Mouse (Mus musculus) lung, embryonic 14.5 days (tissue): Measurements from ENCODE around the gene Trmt10c. TPM values are rescaled to one million over a fixed set of nuclear protein-coding genes. Genes with fewer than 3 reads are reported as not detected.
A peak's percentile ranks its signal among the peaks of the same experiment; 100 is the strongest.

Experiments
- ATAC-seq: fragments of 200-750 bp; cut with Nextera tagmentation; 2 replicates; pipeline ENCODE4 v1.8.0; 2017; ENCODE audit warnings: mild to moderate bottlenecking, moderate TSS enrichment, moderate library complexity; ENCODE audit not compliant: insufficient read depth
- DNase-seq: peaks from one replicate; pipeline ENCODE4 v3.0.0-alpha.2; 2015
- H3K27ac ChIP-seq: fragments of 300-500 bp; sonication (generic); 2 replicates; pipeline ENCODE4 v1.5.1; 2014; ENCODE audit warnings: low read depth, mild to moderate bottlenecking, moderate library complexity
- H3K27me3 ChIP-seq: fragments of 300-500 bp; sonication (generic); 2 replicates; pipeline ENCODE4 v1.6.1; 2014; ENCODE audit warnings: low read length, control low read depth; ENCODE audit not compliant: insufficient read depth
- H3K36me3 ChIP-seq: fragments of 300-500 bp; sonication (generic); 2 replicates; pipeline ENCODE4 v1.6.1; 2014; ENCODE audit warnings: control low read depth; ENCODE audit not compliant: insufficient read depth
- H3K4me1 ChIP-seq: fragments of 300-500 bp; sonication (generic); 2 replicates; pipeline ENCODE4 v1.6.1; 2014; ENCODE audit warnings: antibody characterized with exemption, control low read depth; ENCODE audit not compliant: insufficient read depth
- H3K4me2 ChIP-seq: fragments of 300-500 bp; sonication (generic); 2 replicates; pipeline ENCODE4 v1.6.1; 2014; ENCODE audit warnings: mild to moderate bottlenecking
- H3K4me3 ChIP-seq: fragments of 300-500 bp; sonication (generic); 2 replicates; pipeline ENCODE4 v1.5.1; 2014; ENCODE audit warnings: low read depth, low read length
- H3K9ac ChIP-seq: fragments of 300-500 bp; sonication (generic); 2 replicates; pipeline ENCODE4 v1.6.1; 2014
- H3K9me3 ChIP-seq: fragments of 300-500 bp; sonication (generic); 2 replicates; pipeline ENCODE4 v1.6.1; 2016; ENCODE audit warnings: low read depth, low read length, control low read depth
- CTCF ChIP-seq: IDR thresholded peaks from 2 replicates; pipeline ENCODE4 v1.5.1; 2016; ENCODE audit warnings: antibody characterized with exemption, low read depth
- WGBS: fragments of 180-500 bp; shearing (Covaris S2); extraction: QIAGEN DNeasy Blood & Tissue Kit; methylation state at CpG from one replicate; pipeline ENCODE4 v1.1.7; 2014; 5-methylcytosine and 5-hydroxymethylcytosine counted together
- polyA plus RNA-seq: library from polyadenylated mRNA; unstranded; fragments of >200 nt; fragmentation: Nextera tagmentation; extraction: Ambion mirVana; gene quantifications from 2 replicates; pipeline ENCODE4 v1.2.1, GENCODE M21; 2014

Gene Trmt10c
- polyA plus RNA-seq, 1 experiment from 2014 or later = 27.5 TPM

DNA sequence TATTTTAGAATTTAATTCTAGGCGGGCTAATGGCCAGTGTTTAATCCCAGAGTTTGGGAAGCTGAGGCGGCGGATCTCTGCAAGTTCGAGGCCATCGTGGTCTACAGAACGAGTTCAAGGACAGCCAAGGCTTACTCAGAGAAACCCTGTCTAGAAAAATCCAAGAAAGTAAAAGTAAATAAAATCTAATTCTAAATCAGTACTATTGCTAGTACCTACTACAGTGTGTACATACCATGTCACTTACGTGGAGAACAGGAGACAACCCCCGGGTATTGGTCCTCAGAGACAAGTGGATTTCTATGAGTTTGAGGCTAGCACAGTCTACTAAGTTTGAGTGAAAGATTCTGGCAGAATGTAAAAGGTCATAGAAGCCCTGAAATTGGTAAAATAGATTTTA, 471 bp upstream of the Trmt10c start:
- ATAC-seq = 0 out of 2 replicates have a peak, but pooled peaks have one; percentile 29

DNA sequence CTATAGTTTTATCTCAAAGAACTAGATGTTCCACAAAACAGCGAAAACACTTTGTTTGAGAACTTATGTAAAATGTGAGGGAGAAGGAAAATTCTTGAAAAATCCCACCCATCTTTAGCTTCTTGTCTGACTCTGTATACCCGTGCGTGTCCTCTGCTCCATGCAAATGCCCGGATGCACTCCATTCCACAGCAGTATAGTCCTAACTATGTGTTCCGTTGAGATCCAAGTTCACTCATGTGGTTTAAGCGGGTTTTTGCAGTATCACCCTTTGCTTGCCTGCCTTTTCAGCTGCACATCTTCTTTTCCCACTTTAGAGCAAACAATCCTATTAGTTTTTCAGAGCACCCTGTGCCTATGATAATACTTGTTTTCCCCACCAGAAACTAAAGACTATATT, 1.1 kb downstream of the Trmt10c start:
- H3K4me2 ChIP-seq = peak overlapping the region; percentile 89
- H3K36me3 ChIP-seq = peaks cover 40% of the 10 kb centered on the region
- H3K4me1 ChIP-seq = 0 out of 2 replicates have a peak, but pooled peaks cover 6% of the 10 kb centered on the region
- H3K4me3 ChIP-seq = peak overlapping the region; percentile 72
- no peaks in the 10 kb centered on the region for H3K9me3 ChIP-seq
- ATAC-seq = no peak
- H3K27ac ChIP-seq = no peak overlapping the region
- peak; percentile 14 for DNase-seq
- TF ChIP-seq CTCF = no peak
- no peaks in the 10 kb centered on the region for H3K27me3 ChIP-seq
- 48% methylated on average over 6 of the region's 6 CpGs for WGBS
- H3K9ac ChIP-seq = peak overlapping the region; percentile 81

More for the DNA sequence above, 471 bp upstream of the Trmt10c start:
- H3K4me3 ChIP-seq = peak overlapping the region; percentile 72
- WGBS = 24% methylated on average over 8 of the region's 8 CpGs
- H3K27ac ChIP-seq = peak overlapping the region; percentile 82
- no peaks in the 10 kb centered on the region for H3K9me3 ChIP-seq
- H3K4me1 ChIP-seq = 0 out of 2 replicates have a peak, but pooled peaks cover 6% of the 10 kb centered on the region
- no peak for TF ChIP-seq CTCF
- DNase-seq = no peak
- H3K4me2 ChIP-seq = peak overlapping the region; percentile 89
- H3K27me3 ChIP-seq = no peaks in the 10 kb centered on the region
- H3K36me3 ChIP-seq = peaks cover 26% of the 10 kb centered on the region
- H3K9ac ChIP-seq = peak overlapping the region; percentile 81

GRCm38 (mm10) chr16:56034566-56034965, 3.1 kb downstream of the Trmt10c start:
- Histone ChIP-seq H3K27me3 (no peaks in the 10 kb centered on the region), H3K4me1 (0 out of 2 replicates have a peak, but pooled peaks cover 9% of the 10 kb centered on the region), H3K9ac (no peak overlapping the region), H3K4me2 (no peak overlapping the region), H3K27ac (no peak overlapping the region), H3K36me3 (peaks cover 40% of the 10 kb centered on the region), H3K4me3 (no peak overlapping the region), H3K9me3 (no peaks in the 10 kb centered on the region)
- no peak for ATAC-seq
- no peak for DNase-seq
- no peak for TF ChIP-seq CTCF
- WGBS = 94% methylated on average over 6 of the region's 6 CpGs

- peak within 1 kb of the TSS; percentile 96 for H3K4me3 ChIP-seq
- H3K4me2 ChIP-seq = peak within 1 kb of the TSS; percentile 82
- H3K36me3 ChIP-seq = peaks cover 41% of the 10 kb centered on the region
- no peak for TF ChIP-seq CTCF
- no peaks in the 10 kb centered on the region for H3K9me3 ChIP-seq
- WGBS = under 1% methylated on average over 39 of the region's 39 CpGs
- no peaks in the 10 kb centered on the region for H3K27me3 ChIP-seq
- peak; percentile 100 for ATAC-seq
- peak; percentile 99 for DNase-seq
- peak within 1 kb of the TSS; percentile 95 for H3K9ac ChIP-seq
- peaks cover 7% of the 10 kb centered on the region for H3K4me1 ChIP-seq
- H3K27ac ChIP-seq = peak within 1 kb of the TSS; percentile 90
These were observed 7.9 kb downstream of the Trmt10c start, which contains the start of gene Pcnp for GRCm38 (mm10) chr16:56029661-56030082. TSS of gene Pcnp (minus strand) at chr16:56029739.

DNA sequence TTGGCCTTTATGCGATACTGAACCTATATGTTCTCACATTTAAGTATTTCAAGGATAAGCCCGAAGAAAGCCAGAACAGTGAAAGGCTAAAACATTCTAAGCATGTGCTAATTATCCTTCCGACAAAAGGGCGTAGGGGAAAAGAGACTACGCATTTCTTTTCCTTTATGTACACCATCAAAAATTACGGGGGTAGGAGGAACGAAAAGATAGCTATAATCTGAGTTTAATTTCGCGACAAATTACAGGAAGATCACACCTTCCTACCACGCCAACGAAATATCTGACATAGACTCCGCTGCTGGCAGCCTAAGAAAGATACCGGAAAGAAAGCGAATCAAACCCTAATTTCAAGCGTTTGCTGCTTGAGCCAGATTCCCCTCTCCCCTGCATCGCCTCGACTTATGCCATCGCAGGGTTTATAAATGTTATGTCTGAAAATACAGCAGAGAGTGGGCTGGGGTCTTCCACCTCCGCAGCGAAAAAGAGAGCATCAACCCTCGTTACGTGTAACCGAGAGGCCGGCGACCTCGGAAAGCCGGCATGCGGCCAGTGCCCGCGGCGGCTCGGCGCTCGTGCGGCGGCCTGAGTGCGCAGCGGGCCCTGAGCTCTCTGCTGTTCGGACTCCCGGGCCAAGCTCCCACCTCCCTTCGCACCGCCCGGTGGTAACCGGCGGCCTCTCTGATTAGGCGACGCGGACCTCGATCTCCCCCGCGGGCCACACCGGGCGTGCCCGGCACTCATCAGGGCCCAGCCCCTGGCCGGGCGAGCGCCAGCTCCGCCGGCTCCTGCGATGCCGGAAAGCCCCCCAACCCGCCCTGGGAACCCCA, 8.7 kb downstream of the Trmt10c start:
- Histone ChIP-seq H3K27me3 (no peaks in the 10 kb centered on the region), H3K4me2 (peak overlapping the region; percentile 82), H3K9ac (peak overlapping the region; percentile 95), H3K4me1 (peaks cover 7% of the 10 kb centered on the region), H3K36me3 (peaks cover 39% of the 10 kb centered on the region), H3K4me3 (peak overlapping the region; percentile 96), H3K27ac (peak overlapping the region; percentile 90), H3K9me3 (no peaks in the 10 kb centered on the region)
- ATAC-seq (peak; percentile 89), DNase-seq (peak; percentile 61)
- no peak for TF ChIP-seq CTCF
- under 1% methylated on average over 61 of the region's 62 CpGs for WGBS

- Histone ChIP-seq H3K9me3 (no peaks in the 10 kb centered on the region), H3K27ac (no peak overlapping the region), H3K4me2 (peak overlapping the region; percentile 82), H3K4me3 (peak overlapping the region; percentile 96), H3K27me3 (no peaks in the 10 kb centered on the region), H3K9ac (peak overlapping the region; percentile 95), H3K4me1 (peaks cover 7% of the 10 kb centered on the region), H3K36me3 (peaks cover 32% of the 10 kb centered on the region)
- no peak for ATAC-seq
- DNase-seq = no peak
- TF ChIP-seq CTCF = no peak
- WGBS = 38% methylated on average over 12 of the region's 12 CpGs
These were observed 9.6 kb downstream of the Trmt10c start for GRCm38 (mm10) chr16:56027854-56028629.

GRCm38 (mm10) chr16:56019660-56020059, 18.0 kb downstream of the Trmt10c start:
- 94% methylated on average over 7 of the region's 7 CpGs for WGBS
- no peak overlapping the region for H3K9ac ChIP-seq
- no peak overlapping the region for H3K27ac ChIP-seq
- no peak for ATAC-seq
- no peaks in the 10 kb centered on the region for H3K27me3 ChIP-seq
- no peak overlapping the region for H3K4me3 ChIP-seq
- H3K4me2 ChIP-seq = no peak overlapping the region
- H3K4me1 ChIP-seq = no peaks in the 10 kb centered on the region
- H3K9me3 ChIP-seq = no peaks in the 10 kb centered on the region
- TF ChIP-seq CTCF = no peak
- peaks cover 65% of the 10 kb centered on the region for H3K36me3 ChIP-seq
- no peak for DNase-seq
